Mouse (Mus musculus): ENCODE results near the gene Slc4a4. TPM values are rescaled to one million over a fixed set of nuclear protein-coding genes. Genes with fewer than 3 reads are reported as not detected.

Slc4a4 gene
- polyA plus RNA-seq, 1 experiment = 0.70 TPM

- Histone ChIP-seq H3K4me3 (replicated peaks; ENCODE audit: control insufficient read depth, low read depth, low read length) (no peak overlapping the region), H3K4me1 (ENCODE audit: control insufficient read depth, insufficient read depth, low read length) (no peaks in the 10 kb centered on the region), H3K27ac (ENCODE audit: control insufficient read depth, insufficient read depth, low read depth, low read length, poor library complexity) (no peak overlapping the region)
- WGBS = 61% methylated on average over 1 of the region's 1 CpGs
- TF ChIP-seq POLR2A (IDR thresholded peaks at IDR 0.05; ENCODE audit: borderline replicate concordance, control insufficient read depth, low read depth, low read length) = no peak
- no peak for TF ChIP-seq CTCF (IDR thresholded peaks at IDR 0.05; ENCODE audit: control insufficient read depth, insufficient read depth, low read length)
These were observed 324.4 kb downstream of the Slc4a4 start for GRCm38 (mm10) chr5:89211057-89211456.

GRCm38 (mm10) chr5:89218222-89218621 lies 331.6 kb downstream of the Slc4a4 start:
- Histone ChIP-seq H3K4me1 (ENCODE audit: control insufficient read depth, insufficient read depth, low read length) (no peaks in the 10 kb centered on the region), H3K4me3 (replicated peaks; ENCODE audit: control insufficient read depth, low read depth, low read length) (no peak overlapping the region), H3K27ac (ENCODE audit: control insufficient read depth, insufficient read depth, low read depth, low read length, poor library complexity) (no peak overlapping the region)
- 79% methylated on average over 8 of the region's 8 CpGs for WGBS
- TF ChIP-seq CTCF (IDR thresholded peaks at IDR 0.05; ENCODE audit: control insufficient read depth, insufficient read depth, low read length) (no peak), POLR2A (IDR thresholded peaks at IDR 0.05; ENCODE audit: borderline replicate concordance, control insufficient read depth, low read depth, low read length) (no peak)

DNA sequence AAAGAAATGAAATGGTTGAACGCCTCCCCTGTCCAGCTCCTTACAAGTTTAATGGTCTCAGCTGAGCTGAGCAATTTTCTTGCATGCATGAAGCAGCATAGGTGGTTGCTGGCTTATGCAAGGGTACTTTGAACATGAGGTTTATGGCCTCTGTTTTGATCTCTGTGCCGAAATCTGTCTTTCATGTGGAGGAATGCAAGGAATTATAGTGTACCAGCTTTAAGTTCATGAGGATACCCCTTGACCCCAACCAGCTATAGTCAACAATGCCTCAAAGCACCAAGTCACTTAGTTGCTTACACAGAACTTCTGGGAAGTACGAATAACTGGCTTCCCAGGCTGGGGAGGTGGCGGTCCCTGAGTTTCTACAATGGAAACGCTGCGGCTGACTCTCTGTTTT lies 332.1 kb downstream of the Slc4a4 start:
- no peak overlapping the region for H3K27ac ChIP-seq (ENCODE audit: control insufficient read depth, insufficient read depth, low read depth, low read length, poor library complexity)
- 80% methylated on average over 6 of the region's 6 CpGs for WGBS
- H3K4me3 ChIP-seq (replicated peaks; ENCODE audit: control insufficient read depth, low read depth, low read length) = no peak overlapping the region
- TF ChIP-seq POLR2A (IDR thresholded peaks at IDR 0.05; ENCODE audit: borderline replicate concordance, control insufficient read depth, low read depth, low read length) (no peak), CTCF (IDR thresholded peaks at IDR 0.05; ENCODE audit: control insufficient read depth, insufficient read depth, low read length) (no peak)
- H3K4me1 ChIP-seq (ENCODE audit: control insufficient read depth, insufficient read depth, low read length) = no peaks in the 10 kb centered on the region

- 29% methylated on average over 1 of the region's 1 CpGs for WGBS
- no peaks in the 10 kb centered on the region for H3K4me1 ChIP-seq (ENCODE audit: control insufficient read depth, insufficient read depth, low read length)
- no peak overlapping the region for H3K27ac ChIP-seq (ENCODE audit: control insufficient read depth, insufficient read depth, low read depth, low read length, poor library complexity)
- no peak overlapping the region for H3K4me3 ChIP-seq (replicated peaks; ENCODE audit: control insufficient read depth, low read depth, low read length)
- TF ChIP-seq CTCF (IDR thresholded peaks at IDR 0.05; ENCODE audit: control insufficient read depth, insufficient read depth, low read length) (peak; percentile 19; the same call in 1 of the 2 replicates), POLR2A (IDR thresholded peaks at IDR 0.05; ENCODE audit: borderline replicate concordance, control insufficient read depth, low read depth, low read length) (no peak)
These were observed 335.0 kb downstream of the Slc4a4 start for GRCm38 (mm10) chr5:89221658-89222057.

DNA sequence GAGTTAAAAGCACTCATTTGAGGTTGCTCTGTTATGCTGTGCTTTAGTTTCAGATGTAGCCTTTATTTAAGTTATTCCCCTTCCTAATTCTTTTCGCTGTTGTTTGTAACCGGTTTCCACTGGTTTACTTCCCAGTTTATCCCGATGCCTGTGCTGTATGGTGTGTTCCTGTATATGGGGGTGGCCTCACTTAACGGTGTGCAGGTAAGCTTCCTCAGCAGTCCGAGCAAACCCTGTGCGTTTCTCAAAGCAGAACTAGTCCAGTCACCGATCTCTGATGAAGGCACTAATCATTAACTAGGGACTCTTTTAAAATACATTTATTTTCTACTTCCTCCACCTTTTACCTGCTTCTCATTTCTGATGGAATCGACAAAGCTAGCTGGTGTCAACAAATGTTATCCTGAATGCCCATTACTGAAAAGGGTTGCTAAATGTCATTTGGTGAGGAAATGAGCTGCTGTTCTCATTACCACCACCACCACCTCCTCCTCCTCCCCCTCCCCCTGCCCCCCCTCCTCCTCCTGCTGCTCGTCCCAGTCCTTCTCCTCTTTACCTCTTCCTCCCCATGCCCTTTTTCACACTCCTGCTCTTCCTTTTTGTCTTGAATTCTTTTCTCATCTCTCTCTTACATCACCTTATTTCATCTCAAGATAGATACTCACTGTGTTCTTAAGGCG lies 336.6 kb downstream of the Slc4a4 start:
- no peak for TF ChIP-seq POLR2A (IDR thresholded peaks at IDR 0.05; ENCODE audit: borderline replicate concordance, control insufficient read depth, low read depth, low read length)
- no peak for TF ChIP-seq CTCF (IDR thresholded peaks at IDR 0.05; ENCODE audit: control insufficient read depth, insufficient read depth, low read length)
- Histone ChIP-seq H3K27ac (ENCODE audit: control insufficient read depth, insufficient read depth, low read depth, low read length, poor library complexity) (no peak overlapping the region), H3K4me3 (replicated peaks; ENCODE audit: control insufficient read depth, low read depth, low read length) (no peak overlapping the region), H3K4me1 (ENCODE audit: control insufficient read depth, insufficient read depth, low read length) (no peaks in the 10 kb centered on the region)
- WGBS = 40% methylated on average over 10 of the region's 10 CpGs

DNA sequence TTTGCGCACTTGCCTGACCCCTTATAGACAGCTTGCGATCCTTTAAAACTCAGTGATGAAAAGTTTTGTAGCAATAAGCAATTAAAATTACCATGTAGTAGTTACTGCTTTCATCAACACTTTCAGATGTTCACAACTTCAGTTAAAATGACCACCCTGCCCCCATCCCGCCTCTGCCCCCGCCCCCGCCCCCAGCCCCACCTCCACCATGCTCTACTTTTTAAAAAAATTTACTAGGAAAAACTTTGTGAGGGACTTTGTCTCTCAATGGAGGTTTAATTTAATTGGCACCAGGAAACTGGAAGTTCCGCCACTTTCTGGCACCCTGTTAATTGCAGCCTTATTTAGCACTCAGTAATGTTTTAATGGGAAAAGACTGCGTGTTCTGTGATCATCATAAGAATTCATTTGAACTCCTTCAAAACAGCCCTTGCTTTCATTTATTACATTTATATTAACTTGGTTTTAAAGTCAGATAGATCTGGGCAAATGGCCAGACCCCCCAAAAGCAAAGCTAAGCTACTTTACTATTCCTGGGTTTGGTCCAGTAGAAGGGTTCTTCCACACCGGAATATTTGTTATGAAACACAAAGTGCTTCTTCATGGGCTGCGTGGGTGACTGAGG lies 337.2 kb downstream of the Slc4a4 start:
- TF ChIP-seq CTCF (IDR thresholded peaks at IDR 0.05; ENCODE audit: control insufficient read depth, insufficient read depth, low read length) (no peak), POLR2A (IDR thresholded peaks at IDR 0.05; ENCODE audit: borderline replicate concordance, control insufficient read depth, low read depth, low read length) (no peak)
- WGBS = 76% methylated on average over 9 of the region's 9 CpGs
- no peaks in the 10 kb centered on the region for H3K4me1 ChIP-seq (ENCODE audit: control insufficient read depth, insufficient read depth, low read length)
- H3K27ac ChIP-seq (ENCODE audit: control insufficient read depth, insufficient read depth, low read depth, low read length, poor library complexity) = no peak overlapping the region
- H3K4me3 ChIP-seq (replicated peaks; ENCODE audit: control insufficient read depth, low read depth, low read length) = no peak overlapping the region

GRCm38 (mm10) chr5:89227948-89228347 lies 341.3 kb downstream of the Slc4a4 start:
- Histone ChIP-seq H3K4me1 (ENCODE audit: control insufficient read depth, insufficient read depth, low read length) (no peaks in the 10 kb centered on the region), H3K4me3 (replicated peaks; ENCODE audit: control insufficient read depth, low read depth, low read length) (no peak overlapping the region), H3K27ac (ENCODE audit: control insufficient read depth, insufficient read depth, low read depth, low read length, poor library complexity) (no peak overlapping the region)
- WGBS = 67% methylated on average over 2 of the region's 2 CpGs
- TF ChIP-seq CTCF (IDR thresholded peaks at IDR 0.05; ENCODE audit: control insufficient read depth, insufficient read depth, low read length) = no peak
- no peak for TF ChIP-seq POLR2A (IDR thresholded peaks at IDR 0.05; ENCODE audit: borderline replicate concordance, control insufficient read depth, low read depth, low read length)

DNA sequence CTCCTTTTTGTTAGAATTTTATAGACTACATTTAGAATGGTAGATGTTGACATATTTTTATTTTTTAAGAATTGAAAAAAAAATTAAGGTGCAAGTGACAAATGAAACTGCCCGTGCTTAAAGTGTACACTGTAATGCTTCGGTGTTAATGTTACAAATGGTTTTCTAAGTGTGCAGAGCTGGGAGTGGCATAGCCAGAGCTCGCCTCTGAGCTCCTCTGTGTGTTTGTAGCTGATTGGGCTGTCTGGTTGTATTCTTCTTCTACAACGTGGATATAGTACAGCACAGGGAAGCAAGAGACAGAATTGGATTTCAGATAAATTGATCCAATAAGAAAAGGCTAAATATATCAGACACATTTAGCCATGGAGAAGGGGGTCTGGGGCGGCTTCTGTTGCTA lies 343.0 kb downstream of the Slc4a4 start:
- 82% methylated on average over 5 of the region's 5 CpGs for WGBS
- Histone ChIP-seq H3K4me1 (ENCODE audit: control insufficient read depth, insufficient read depth, low read length) (no peaks in the 10 kb centered on the region), H3K27ac (ENCODE audit: control insufficient read depth, insufficient read depth, low read depth, low read length, poor library complexity) (no peak overlapping the region), H3K4me3 (replicated peaks; ENCODE audit: control insufficient read depth, low read depth, low read length) (no peak overlapping the region)
- TF ChIP-seq POLR2A (IDR thresholded peaks at IDR 0.05; ENCODE audit: borderline replicate concordance, control insufficient read depth, low read depth, low read length) (no peak), CTCF (IDR thresholded peaks at IDR 0.05; ENCODE audit: control insufficient read depth, insufficient read depth, low read length) (no peak)
